Mouse (Mus musculus): Measurements from ENCODE around the gene Grin2b. TPM values are rescaled to one million over a fixed set of nuclear protein-coding genes. Genes with fewer than 3 reads are reported as not detected.

Gene Grin2b
- total and polyA plus RNA-seq, 3 experiments: not detected

DNA sequence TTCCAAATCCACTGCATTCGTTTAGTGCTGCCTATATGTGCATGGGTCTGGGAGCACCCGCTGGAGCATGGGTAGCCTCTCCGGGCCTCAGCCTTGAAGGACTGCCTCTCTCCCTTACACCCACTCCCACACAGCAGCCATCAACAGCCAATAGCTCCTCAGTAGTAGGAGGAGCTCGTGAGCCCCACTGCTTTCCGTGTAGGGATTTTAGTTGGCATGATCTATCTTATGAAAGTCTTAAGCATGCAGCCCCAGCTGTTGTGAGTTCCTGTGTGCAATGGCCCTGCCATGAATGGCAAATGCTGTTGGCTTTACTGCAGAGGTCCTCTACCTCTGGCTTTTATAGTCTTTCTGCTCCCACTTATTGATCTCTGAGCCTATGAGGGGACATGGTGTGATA is 227.8 kb downstream of the Grin2b start:
- DNase-seq (ENCODE audit: extremely low read depth): no peak
- Histone ChIP-seq H3K79me2 (replicated peaks; ENCODE audit: control insufficient read depth, extremely low read depth, insufficient read depth, poor library complexity, severe bottlenecking) (no peaks in the 10 kb centered on the region), H3K4me1 (ENCODE audit: control insufficient read depth in 1 of 2, insufficient read depth in 2 of 2) (no peaks in the 10 kb centered on the region), H3K9ac (ENCODE audit: insufficient read depth, low read depth) (no peak overlapping the region), H3K27me3 (replicated peaks) (no peaks in the 10 kb centered on the region), H3K4me2 (ENCODE audit: insufficient read depth, low read depth, poor library complexity, severe bottlenecking) (no peak overlapping the region), H3K36me3 (replicated peaks in 1 of 2; ENCODE audit: control insufficient read depth in 1 of 2, insufficient read depth in 1 of 2, low read length in 1 of 2) (no peaks in the 10 kb centered on the region), H3K4me3 (replicated peaks in 1 of 3; ENCODE audit: low read depth in 2 of 3, low read length in 2 of 3, poor library complexity in 1 of 3) (no peak overlapping the region), H3K27ac (ENCODE audit: insufficient read depth, low read depth) (no peak overlapping the region), H3K9me3 (replicated peaks; ENCODE audit: low read length) (peaks cover 68% of the 10 kb centered on the region)
- dilution Hi-C loops (cut with MboI; ENCODE audit: extremely low pct_ligation_motif_present, extremely low pct_unique_long_range_greater_than_20kb, low sequenced_read_pairs): no loop called here
- in situ Hi-C loops (cut with MboI; ENCODE audit: low pct_ligation_motif_present, low pct_unique_long_range_greater_than_20kb, low sequenced_read_pairs): no loop called here
- TF ChIP-seq RCOR1 (conservative IDR thresholded peaks at IDR 0.05; ENCODE audit: low read depth, low read length) (no peak), NELFE (IDR thresholded peaks at IDR 0.05; ENCODE audit: low read depth, low read length) (no peak)

DNA sequence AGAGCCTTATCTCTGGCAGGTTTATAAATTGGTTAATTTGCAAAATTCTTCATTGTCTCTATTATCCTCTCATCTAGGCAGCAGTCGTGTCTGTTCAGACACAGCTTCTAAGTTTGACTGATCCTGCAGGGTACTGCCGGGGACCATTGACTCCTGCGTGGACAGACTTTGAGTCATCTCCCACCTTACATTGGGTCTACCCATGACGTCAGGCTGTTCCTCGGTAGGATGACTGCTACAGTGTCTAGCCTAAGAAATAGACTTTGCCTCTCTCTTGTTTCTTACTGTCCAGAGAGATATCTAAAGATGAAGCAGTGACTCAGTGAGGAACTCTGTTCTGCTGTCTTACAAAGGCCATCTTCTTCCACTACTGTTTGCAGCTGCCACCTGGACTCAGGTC is 229.0 kb downstream of the Grin2b start:
- no peaks in the 10 kb centered on the region for H3K4me1 ChIP-seq (ENCODE audit: control insufficient read depth in 1 of 2, insufficient read depth in 2 of 2)
- no peak for DNase-seq (ENCODE audit: extremely low read depth)
- dilution Hi-C loops (cut with MboI; ENCODE audit: extremely low pct_ligation_motif_present, extremely low pct_unique_long_range_greater_than_20kb, low sequenced_read_pairs) (no loop called here), in situ Hi-C loops (cut with MboI; ENCODE audit: low pct_ligation_motif_present, low pct_unique_long_range_greater_than_20kb, low sequenced_read_pairs) (no loop called here)
- no peak overlapping the region for H3K4me2 ChIP-seq (ENCODE audit: insufficient read depth, low read depth, poor library complexity, severe bottlenecking)
- no peak overlapping the region for H3K9ac ChIP-seq (ENCODE audit: insufficient read depth, low read depth)
- no peak overlapping the region for H3K4me3 ChIP-seq (replicated peaks in 1 of 3; ENCODE audit: low read depth in 2 of 3, low read length in 2 of 3, poor library complexity in 1 of 3)
- no peaks in the 10 kb centered on the region for H3K27me3 ChIP-seq (replicated peaks)
- TF ChIP-seq ZKSCAN1 (IDR thresholded peaks at IDR 0.05; ENCODE audit: borderline replicate concordance, low read depth, low read length) (no peak), ZNF384 (IDR thresholded peaks at IDR 0.05; ENCODE audit: low read depth, low read length) (no peak), SMC3 (IDR thresholded peaks at IDR 0.05; ENCODE audit: low read depth, low read length) (no peak), MAFK (IDR thresholded peaks at IDR 0.05; ENCODE audit: insufficient replicate concordance, low read length) (no peak), MXI1 (IDR thresholded peaks at IDR 0.05; ENCODE audit: low read depth, low read length) (no peak), CTCF (conservative IDR thresholded peaks at IDR 0.05 in 1 of 2, IDR thresholded peaks at IDR 0.05 in 1 of 2; ENCODE audit: low read depth in 2 of 2, low read length in 2 of 2) (no peak), ELF1 (IDR thresholded peaks at IDR 0.05; ENCODE audit: low read depth, low read length) (no peak), RCOR1 (conservative IDR thresholded peaks at IDR 0.05; ENCODE audit: low read depth, low read length) (no peak), USF2 (conservative IDR thresholded peaks at IDR 0.05; ENCODE audit: low read depth, low read length) (no peak), USF1 (IDR thresholded peaks at IDR 0.05; ENCODE audit: low read depth, low read length) (no peak), ZC3H11A (IDR thresholded peaks at IDR 0.05; ENCODE audit: low read depth, low read length) (no peak), NRF1 (IDR thresholded peaks at IDR 0.05; ENCODE audit: low read depth, low read length) (no peak), CHD2 (IDR thresholded peaks at IDR 0.05; ENCODE audit: low read length) (no peak), E2F4 (IDR thresholded peaks at IDR 0.05; ENCODE audit: insufficient replicate concordance, low read depth, low read length) (no peak)
- no peak overlapping the region for H3K27ac ChIP-seq (ENCODE audit: insufficient read depth, low read depth)
- no peaks in the 10 kb centered on the region for H3K79me2 ChIP-seq (replicated peaks; ENCODE audit: control insufficient read depth, extremely low read depth, insufficient read depth, poor library complexity, severe bottlenecking)
- H3K36me3 ChIP-seq (replicated peaks in 1 of 2; ENCODE audit: control insufficient read depth in 1 of 2, insufficient read depth in 1 of 2, low read length in 1 of 2): no peaks in the 10 kb centered on the region
- peaks cover 64% of the 10 kb centered on the region for H3K9me3 ChIP-seq (replicated peaks; ENCODE audit: low read length)
